Mouse (Mus musculus) erythroblast, adult 5-6 weeks (primary cell): Measurements from ENCODE around the gene Rps11. TPM values are rescaled to one million over a fixed set of nuclear protein-coding genes. Genes with fewer than 3 reads are reported as not detected.
"Not testable (repeated sequence)": the region's sequence is repeated elsewhere in the genome, so short reads cannot be mapped to it uniquely, and the experiment has no call there.

Experiments used
- ATAC-seq: replicated peaks from 2 replicates; pipeline ENCODE4 v1.8.0; 2016; ENCODE audit warnings: moderate number of reproducible peaks, mild to moderate bottlenecking, moderate TSS enrichment, inconsistent platforms; ENCODE audit not compliant: poor library complexity, low FRiP score, severe bottlenecking
- total RNA-seq, 2 experiments: library from RNA; stranded (forward) in 1 of 2; stranded (reverse) in 1 of 2; fragments of 150-400 nt in 1 of 2; fragments of 200-764, 138-1000 nt in 1 of 2; gene quantifications; 2 replicates each; pipeline versions ENCODE4 v1.2.3 to v1.2.4; 2015 to 2017; ENCODE audit warnings: low replicate concordance in 2 of 2

Rps11 gene
- total RNA-seq, 2 experiments from 2014 or later, result 238 to 604 TPM

DNA sequence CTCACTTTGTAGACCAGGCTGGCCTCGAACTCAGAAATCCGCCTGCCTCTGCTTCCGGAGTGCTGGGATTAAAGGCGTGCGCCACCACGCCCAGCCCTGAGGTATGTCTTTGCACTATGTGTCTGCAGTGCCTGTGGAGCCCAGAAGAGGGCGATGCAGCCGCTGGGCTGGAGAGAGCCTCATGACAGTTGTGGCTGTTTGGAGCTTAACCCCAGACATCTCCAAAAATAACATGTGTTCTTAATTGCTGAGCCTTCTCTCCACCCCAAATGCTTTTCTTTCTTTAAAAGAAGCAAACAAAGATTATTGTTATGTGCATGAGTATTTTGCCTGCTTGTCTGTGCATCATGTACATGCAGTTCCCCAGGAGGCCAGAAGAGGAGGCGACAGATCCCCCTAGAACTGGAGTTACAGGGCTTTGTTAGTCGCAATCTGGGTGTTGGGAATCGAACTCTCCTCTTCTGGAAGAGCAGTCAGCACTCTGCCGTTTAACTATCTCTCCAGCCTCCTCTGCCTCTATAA lies 30.8 kb upstream of the Rps11 start:
- no peak for ATAC-seq

DNA sequence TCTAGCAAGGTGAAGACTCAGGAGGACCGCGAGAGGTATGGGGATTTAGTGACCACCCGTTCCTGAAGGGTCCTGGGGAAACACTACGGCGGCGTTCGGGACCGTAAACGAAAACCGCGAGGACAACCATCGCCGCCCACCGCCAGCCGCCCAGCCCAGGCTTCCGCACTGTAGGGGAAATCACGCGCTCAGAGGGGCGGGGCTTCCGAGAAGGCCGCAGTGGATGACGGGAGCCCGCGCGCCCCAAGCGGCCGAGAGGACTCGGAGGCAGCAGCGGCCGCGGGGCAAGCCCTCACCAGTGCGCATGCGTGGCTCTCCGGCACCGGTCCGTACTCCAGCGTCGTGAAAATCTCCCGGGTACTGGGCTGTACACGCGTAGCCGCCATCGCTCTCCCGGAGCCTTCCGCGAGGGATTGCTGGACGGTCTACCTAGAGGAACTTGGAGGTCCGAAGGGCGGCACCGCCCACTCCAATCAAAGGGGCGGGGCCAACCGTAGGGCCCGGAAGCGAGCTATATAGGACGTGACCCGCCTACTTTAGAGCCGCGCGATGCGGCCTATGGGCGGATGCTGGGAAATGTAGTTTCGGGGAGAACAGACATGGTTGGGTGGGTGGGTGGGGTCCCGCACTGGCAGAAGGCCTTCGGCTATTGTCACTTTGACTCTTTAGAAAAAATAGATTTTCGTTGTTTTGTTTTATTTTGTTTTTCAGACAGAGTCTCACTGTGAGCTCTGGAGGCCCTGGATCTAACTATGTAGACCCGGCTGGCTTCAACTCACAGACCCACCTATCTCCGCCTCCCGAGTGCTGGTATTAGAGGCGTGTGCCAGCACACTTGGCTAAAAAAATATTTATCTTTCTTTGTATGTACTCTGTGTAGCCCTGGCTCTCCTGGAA lies 30.1 kb upstream of the Rps11 start, which contains the start of the genes Pih1d1 and Aldh16a1:
Pih1d1 (plus strand) TSS at position 208 of the 897 bp plus-strand sequence.
Aldh16a1 (minus strand) TSS at position 489 of the 897 bp plus-strand sequence.
- ATAC-seq, result peak; percentile 97

DNA sequence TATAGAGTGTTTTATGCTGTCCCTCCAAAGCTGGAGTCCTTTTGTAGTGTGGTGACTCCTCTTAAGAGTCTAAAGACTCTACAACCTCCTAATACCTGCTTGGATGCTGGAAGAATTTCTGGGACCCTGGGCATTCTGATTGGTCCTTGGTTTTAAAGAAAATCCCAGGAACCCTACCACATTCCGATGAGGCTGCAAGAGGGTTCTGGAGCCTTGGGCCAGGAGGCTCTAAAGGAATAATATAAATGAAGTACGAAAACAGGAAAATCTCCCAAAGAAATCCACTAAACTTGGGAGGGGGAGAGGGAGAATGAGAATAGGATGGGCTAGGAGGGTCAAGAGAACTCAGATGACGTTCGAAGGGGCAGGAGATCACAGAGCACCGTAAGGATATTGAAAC lies 29.3 kb upstream of the Rps11 start:
- ATAC-seq, result no peak

DNA sequence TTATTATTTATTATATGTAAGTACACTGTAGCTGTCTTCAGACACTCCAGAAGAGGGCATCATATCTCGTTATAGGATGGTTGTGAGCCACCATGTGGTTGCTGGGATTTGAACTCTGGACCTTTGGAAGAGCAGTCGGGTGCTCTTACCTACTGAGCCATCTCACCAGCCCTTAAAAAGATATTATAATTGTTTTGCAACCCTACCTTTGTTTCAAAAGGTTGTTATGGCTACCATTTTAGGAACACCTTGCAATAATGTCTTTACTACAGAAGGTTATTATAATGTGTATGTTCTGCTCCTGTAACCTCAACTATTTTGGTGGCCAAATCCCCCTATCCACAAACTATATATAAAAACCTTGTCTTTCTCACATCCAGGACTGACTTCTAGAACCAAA lies 28.8 kb upstream of the Rps11 start:
- not testable (repeated sequence) for ATAC-seq

DNA sequence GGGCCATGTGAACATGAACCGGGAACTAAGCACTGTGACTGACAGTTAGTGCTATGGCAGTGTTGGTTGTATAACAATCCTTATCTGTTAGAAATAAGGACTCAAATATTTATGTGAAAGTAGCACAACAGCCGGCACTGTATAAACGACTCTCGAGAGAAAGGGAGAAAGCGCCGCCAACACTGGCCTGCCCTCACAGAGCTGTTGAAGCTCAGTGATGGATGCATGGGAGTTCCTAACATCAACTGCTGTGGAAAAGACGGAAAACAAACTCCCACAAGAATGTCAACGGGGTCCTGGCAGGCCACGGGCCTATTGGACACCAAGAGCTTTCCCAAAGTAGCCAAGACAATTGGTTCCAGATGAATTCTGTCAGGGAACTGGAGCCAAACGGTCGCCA lies 27.1 kb upstream of the Rps11 start:
- no peak for ATAC-seq

DNA sequence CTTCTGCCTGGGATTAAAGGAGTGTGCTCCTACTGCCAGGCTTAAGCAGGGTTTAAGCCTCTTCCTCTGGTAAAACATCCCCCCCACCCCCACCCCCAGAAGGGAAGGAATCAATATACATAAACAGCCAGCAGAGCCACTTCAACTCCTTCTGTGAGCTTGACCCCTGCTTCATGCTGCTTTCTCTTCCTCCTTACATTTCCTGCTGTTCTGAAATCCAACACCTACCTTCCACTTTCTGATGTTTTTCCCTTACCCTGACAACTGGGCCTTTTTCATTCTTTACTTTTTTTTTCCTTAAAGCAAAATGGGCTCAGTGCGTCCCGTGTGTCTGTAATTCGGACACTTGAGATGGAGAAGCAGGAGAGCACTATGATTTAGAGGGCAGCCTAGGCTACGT lies 26.1 kb upstream of the Rps11 start:
- ATAC-seq, result no peak

DNA sequence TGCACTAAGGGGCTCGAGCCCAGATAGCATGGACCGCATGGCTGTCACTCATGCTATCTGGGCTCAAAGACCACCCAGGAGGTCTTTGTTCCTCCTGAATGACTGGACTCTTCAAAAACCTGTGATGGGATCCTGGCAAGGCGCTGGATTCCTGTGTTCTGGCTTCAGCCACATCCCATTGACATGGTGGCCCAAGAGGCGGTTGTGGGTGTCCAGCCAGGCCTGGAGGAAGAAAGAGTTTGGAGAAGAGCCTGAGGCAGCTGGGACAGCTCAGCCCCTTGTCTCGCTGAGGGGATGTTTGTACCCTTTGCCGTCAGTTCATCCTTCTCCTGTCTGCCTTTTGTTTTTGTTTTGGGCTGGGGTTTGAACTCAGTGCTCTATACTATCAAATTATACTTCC lies 25.3 kb upstream of the Rps11 start:
- no peak for ATAC-seq

DNA sequence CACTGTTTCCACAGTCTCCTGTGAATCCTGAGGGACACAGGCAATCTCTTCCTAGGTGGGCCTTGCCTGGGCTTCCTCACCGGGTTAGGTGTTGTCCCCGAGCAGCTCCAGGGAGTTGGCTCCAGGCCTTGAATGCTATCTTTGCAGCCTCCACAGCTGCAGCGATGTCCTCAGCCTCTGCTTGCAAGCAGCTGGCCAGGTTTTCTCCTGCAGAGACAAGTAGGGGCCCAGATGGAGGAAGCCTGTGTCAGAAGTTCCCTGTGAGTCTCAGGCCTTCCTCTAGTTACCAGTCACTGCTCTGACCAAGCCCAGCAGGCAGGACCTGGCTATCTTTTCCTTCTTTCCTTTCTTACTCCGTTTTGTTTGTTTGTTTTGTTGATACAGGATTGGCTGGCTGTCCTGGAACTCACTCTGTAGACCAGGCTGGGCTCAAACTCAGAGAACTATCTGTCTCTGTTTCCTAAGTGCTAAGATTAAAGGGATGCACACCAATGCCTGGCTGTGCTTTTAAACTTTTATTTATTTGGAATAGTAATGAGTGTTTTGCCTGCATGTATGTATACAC lies 24.4 kb upstream of the Rps11 start:
- ATAC-seq, result no peak

DNA sequence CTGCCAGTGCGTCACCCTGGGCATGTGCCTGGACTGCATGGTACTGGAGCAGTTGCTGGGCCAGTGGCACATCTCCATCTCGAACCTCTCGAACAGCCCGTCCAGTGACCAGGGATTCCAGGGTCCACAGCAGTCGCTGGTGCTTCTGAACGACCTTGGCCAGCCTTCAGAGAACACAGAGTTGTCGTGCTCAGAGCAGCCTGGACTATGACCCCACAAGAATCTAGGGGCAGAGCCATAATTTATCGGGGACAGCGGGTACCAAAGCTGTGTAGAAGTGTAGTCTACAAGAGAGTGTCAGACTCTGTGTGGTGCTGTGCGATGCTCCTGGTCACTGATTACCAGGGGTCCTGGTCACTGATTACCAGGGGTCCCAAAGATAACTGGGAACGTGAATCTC lies 23.7 kb upstream of the Rps11 start:
- no peak for ATAC-seq

DNA sequence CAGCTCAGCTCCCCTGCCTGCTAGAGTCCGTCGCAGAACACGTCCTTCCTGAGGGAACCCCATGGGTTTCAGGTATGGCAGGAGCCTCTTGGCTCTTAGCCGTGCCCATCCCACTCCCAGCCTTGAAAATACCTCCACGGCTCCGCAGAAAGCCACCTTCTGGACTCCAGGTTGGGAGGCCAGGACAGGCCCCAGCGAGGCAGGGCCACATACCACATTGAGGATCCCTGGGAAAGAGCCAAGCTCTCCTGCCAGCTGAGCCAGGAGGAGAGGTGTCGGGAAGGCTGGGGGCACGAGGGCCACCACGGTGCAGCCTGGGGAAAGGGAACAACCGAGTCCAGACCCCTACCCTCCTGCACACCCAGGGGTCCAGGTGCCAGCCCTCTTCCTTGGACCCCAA lies 23.0 kb upstream of the Rps11 start:
- no peak for ATAC-seq

DNA sequence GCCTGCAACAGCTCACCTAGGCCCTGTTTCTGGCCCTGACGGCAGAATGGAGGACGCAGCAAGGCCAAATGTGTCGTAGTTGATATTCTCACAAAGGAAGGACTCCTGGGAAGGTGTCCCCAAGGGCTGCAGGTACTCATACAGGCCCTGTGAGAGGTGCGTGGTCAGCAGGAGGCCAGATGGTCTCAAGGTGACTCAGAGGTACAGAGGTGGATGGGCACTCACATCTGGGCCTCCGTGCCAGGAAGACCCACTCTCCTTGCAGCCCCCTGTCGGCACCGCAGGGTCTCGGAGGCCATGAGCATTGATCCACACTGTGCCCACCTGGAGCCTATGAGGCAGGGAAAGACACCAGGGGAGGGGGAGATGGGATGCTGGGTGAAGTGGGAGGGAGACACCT lies 21.2 kb upstream of the Rps11 start:
- ATAC-seq, result no peak

DNA sequence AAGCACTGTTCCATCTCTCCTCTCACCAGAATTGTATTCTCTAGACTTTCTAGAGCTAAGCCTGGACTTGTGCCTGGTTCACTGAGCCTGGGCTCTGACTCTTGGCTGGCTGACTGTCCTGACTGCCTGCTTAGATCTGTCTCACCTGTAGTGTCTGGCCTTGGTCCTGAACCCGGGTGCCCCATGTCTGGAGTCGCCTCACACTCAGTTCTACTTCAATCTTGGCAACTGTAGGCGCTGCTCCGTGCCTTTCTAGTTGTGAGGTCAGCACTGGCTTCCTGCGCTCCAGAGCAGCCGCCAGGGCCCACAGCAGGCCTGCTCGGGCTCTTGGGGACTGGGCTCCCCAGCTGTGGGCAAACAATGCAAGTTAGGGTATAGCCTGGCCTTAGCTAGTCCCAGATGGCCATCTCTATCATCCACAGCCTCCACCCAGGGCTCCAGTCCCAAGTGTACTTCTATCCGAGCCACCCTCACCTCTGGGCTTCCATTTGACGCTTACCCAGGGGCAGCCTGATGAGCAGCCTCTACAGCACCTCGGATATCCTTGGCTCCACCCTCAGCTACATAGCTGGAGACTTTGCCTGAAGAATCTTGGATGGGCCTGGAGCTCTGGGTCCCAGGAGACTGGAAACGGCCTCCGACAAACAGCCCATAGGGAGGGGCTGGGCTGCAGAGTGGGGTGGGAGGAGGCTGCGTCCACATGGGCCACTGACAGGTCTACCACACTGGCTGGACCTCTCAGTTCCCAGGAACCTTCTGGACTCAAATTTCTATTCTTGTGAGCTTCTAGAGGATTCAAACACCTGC lies 20.3 kb upstream of the Rps11 start:
- ATAC-seq, result no peak

DNA sequence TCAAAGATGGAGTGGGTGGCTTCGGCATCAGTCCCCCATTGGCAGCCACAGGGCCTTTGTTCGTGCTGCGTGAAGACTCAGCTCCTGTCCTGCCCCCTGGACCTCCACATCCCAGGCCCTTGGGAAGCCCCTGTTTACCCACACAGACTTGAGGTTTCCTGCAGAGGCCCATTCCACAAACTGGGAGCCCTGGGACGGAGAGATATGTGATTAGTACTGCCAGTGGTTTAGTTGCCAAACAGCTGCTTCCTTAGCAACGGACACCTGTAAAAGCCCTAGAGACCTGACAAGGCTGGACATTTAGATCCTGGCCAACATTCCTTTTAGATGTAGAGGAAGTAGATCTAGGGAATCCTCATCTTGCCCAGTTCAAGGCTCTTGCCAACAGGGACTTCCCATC lies 17.7 kb upstream of the Rps11 start:
- no peak for ATAC-seq

DNA sequence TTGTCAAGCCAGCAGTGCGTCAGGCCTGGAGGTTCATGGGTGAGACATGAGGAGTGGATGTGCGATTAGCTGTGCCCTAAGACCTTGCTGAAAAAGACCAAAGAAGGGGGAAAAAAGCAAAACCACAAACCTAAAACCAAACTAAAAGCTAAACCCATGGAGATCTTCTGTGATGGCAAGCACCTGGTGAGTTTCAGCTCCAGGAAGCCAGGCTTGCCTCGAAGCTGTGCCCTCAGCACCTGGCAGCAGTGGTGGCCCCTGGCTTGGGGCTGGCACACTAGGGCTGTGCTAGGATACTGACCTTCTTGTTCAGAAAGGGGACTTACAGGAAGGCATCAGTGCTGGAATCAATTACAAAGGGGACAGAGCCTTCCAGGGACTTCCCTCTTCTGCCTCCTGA lies 17.1 kb upstream of the Rps11 start:
- no peak for ATAC-seq

DNA sequence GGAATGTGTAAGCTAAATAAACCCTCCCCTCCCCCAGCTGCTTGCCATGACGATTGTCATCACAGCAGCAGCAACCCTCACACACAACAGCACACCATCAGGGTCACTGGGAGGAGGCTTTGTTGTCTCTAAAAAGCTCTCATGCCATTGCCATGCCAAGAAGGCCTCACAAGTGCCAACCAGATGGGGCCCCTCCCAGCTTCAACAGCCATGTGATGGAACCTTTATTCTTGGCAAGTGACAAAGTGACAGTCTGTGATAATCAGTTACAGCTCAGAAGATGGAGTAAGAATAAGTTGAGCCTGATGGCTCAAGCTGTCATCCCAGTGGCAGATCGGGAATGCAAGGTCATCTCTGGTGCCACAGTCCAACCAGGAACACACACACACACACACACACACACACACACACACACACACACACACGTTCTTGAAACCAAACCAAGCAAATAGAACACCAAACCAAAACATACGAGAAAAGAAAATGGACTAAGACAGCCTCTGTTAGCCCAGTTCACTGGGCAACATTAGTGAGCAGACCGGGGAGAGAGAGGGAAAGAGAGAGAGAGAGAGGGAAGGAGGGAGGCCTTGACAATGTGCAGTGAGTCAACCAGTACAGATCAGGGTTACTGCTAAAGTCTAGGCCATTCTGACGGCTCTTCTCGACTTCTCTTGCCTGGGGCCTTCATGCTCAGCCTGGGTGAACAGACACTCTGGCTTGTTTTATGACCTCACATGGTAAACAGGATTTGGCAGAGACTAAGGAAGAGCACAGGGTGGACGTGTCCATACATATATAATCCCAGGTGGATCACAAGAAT lies 15.9 kb upstream of the Rps11 start:
- no peak for ATAC-seq

DNA sequence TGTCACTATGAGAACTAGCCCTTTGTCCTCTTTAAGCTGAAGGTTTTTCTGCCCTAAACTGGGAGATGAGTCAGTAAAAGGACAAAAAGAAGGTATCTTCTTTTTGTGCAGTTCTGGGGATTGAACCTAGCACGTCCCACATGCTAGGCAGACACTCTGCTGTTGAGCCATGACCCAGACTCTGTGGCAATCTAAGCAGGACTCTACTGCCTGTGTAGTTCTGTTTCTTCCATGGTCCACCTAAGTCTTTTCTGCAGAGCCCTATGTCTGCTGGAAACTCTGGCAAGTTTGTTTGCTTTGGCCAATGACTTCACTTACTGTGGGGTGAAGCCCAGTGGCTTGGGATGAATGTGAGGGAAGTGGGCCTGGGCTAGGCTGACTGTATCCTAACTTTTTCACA lies 14.2 kb upstream of the Rps11 start:
- no peak for ATAC-seq

DNA sequence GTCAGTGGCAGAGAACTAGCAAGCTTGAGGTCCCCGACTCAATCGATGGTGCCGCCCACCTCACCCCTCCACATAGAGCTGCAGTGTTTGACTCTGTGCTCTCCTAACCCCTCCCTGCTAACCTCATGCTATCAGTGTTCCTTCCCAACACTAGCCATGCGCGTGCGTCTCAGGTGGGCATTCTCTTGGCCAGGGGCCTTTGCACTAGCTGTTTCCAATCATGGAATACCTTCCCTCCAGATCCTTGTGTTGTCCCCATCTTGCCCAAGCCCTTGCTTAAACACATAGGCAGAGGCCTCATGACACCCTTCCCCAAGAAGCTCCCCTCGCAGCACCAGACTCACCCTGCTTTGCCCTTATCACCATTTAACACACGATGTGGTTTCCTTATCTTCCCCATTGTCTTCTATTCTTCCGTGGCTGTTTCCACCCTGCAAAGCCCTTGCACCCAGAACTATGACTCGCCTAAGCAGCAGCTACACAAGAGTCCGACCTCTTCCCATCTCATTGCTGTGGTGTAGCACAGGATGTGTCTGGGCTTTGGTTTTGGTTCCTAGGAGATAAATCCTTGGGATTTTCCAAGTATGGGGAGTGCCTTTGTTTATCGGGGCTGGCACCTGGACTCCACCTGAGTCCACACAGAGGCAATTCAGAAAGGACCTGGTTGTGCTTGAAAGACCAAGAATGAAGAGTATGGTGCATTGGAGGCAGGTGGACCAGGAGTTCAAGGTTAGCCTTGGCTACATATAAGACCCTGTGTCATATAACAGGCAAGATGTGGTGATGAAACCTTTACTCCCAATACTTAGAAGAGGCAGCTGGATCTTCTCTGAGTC lies 13.2 kb upstream of the Rps11 start:
- ATAC-seq, result no peak

DNA sequence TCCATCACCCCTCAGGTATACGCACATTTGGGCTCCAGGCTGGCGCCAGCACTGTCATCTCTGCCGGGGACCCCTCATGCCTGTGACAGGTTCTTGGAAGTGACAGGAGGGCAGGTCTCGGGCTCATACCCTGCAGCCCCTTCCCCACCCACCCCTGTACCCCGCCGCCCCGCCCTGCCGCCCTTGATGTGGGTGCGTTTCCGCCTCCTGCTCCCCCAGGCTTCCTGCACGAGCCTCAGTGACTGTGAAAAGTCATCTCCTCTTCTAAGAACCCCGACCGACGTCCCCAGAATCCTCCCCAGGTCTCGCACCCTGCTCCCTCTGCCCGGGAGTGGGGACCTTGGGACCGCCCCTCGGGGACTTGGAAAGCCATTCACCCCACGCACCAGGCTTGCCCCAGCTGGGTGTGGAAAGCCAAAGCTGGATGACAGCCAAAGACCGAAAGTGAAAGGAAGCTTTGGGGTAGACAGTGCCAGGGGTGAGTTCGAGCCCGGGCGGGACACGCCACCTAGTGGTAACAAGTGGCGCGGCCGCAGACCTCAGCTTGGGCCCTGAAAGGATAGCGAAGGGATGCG lies 11.8 kb upstream of the Rps11 start, which contains the start of the genes Gm45713 and Flt3l:
Gm45713 (minus strand) TSS at position 239 of the 575 bp plus-strand sequence.
Flt3l (minus strand) TSS at position 440 of the 575 bp plus-strand sequence.
- ATAC-seq, result peak; percentile 84
